ENCODE assay signal across 11 mouse cellular contexts in genomic region chr4:152340584-152341284, GRCm38 (mm10). TPM values are rescaled to one million over a fixed set of nuclear protein-coding genes. Genes with fewer than 3 reads are reported as not detected.
DNase-seq lines count a peak whose midpoint lies in the region.
"Had no signal": no experiment of that assay in that cellular context is flagged by ENCODE, and none has a peak within 500 bp of the region (broad histone marks: within the 10 kb centered on the region; RNA-seq: fewer than 3 reads in every experiment).

No protein-coding gene starts in this region.

- peak; percentile 47 for DNase-seq in adrenal gland, postnatal 10 days
- no peak for DNase-seq in adrenal gland, adult 2 months
- peak; percentile 52 for DNase-seq in embryo, embryonic 11 days
- DNase-seq in liver, result peak; percentile 65
- peak; percentile 62 for DNase-seq in retina, postnatal 1 day
- DNase-seq in cerebellum, adult 8-10 months, result no peak
- DNase-seq in frontal cortex, postnatal 36 days (ENCODE audit: low spot score in 2 of 2), result no peak
- DNase-seq in layer of hippocampus, postnatal 14 days (ENCODE audit: low spot score in 2 of 2), result no peak

RNA-seq across cellular contexts. Expression of gene Chd5, which starts 2.3 kb away (rescaled TPM):
- total RNA-seq in adrenal gland, postnatal 10 days (2021), result 1 to 10 TPM; 8.8 TPM
- 1 to 10 TPM; 5.0 to 7.9 TPM for total RNA-seq in adrenal gland, adult 2 months (2021)
- 3.0 and 3.5 TPM in 2 replicates for polyA plus RNA-seq in adrenal gland, adult 2 months (2012; rRNA removed)
- 100 to 1,000 TPM; 140 to 154 TPM for total RNA-seq in layer of hippocampus, postnatal 14 days (2021)

RNA-seq across cellular contexts. Expression of gene Rpl22, which starts 15.2 kb away (rescaled TPM):
- total RNA-seq in adrenal gland, postnatal 10 days (2021), result 100 to 1,000 TPM; 484 to 487 TPM
- 100 to 1,000 TPM; 401 to 498 TPM for total RNA-seq in adrenal gland, adult 2 months (2021)
- polyA plus RNA-seq in adrenal gland, adult 2 months (2012; rRNA removed), result 12.3 and 12.5 TPM in 2 replicates
- total RNA-seq in layer of hippocampus, postnatal 14 days (2021), result 100 to 1,000 TPM; 227 to 233 TPM

RNA-seq across cellular contexts. Expression of gene Rnf207, which starts 21.9 kb away (rescaled TPM):
- total RNA-seq in adrenal gland, postnatal 10 days (2021), result under 1 TPM in 1 of 2 experiments, not detected in 1; 0.70 TPM
- total RNA-seq in adrenal gland, adult 2 months (2021), result 1 to 10 TPM in 1 of 2 experiments, under 1 TPM in 1; 0.84 to 1.1 TPM
- polyA plus RNA-seq in adrenal gland, adult 2 months (2012; rRNA removed), result 0.26 and 0.67 TPM in 2 replicates
- 1 to 10 TPM; 2.6 to 6.0 TPM for total RNA-seq in layer of hippocampus, postnatal 14 days (2021)
- total RNA-seq: gastrocnemius, adult 8-10 months had no signal

RNA-seq across cellular contexts. Expression of gene Icmt, which starts 43.7 kb away (rescaled TPM):
- 10 to 100 TPM; 30.4 to 31.6 TPM for total RNA-seq in adrenal gland, postnatal 10 days (2021)
- 10 to 100 TPM; 34.6 to 49.1 TPM for total RNA-seq in adrenal gland, adult 2 months (2021)
- polyA plus RNA-seq in adrenal gland, adult 2 months (2012; rRNA removed), result 39.5 and 48.3 TPM in 2 replicates
- 10 to 100 TPM; 33.8 to 34.6 TPM for total RNA-seq in layer of hippocampus, postnatal 14 days (2021)

RNA-seq across cellular contexts. Expression of gene Hes3, which starts 49.3 kb away (rescaled TPM):
- total RNA-seq in adrenal gland, postnatal 10 days (2021), result not detected
- not detected for total RNA-seq in adrenal gland, adult 2 months (2021)
- 0.30 TPM in 1 of 2 replicates, not detected in the other for polyA plus RNA-seq in adrenal gland, adult 2 months (2012; rRNA removed)
- not detected for total RNA-seq in layer of hippocampus, postnatal 14 days (2021)
- total RNA-seq: gastrocnemius, adult 8-10 months had no signal
- polyA plus RNA-seq: large intestine, adult 2 months; stomach, embryonic 15.5 days had no signal

Comparison
In these comparisons a context has a peak if more than half of its experiments do, and no peak if none do; other contexts are left out.
1. DNase-seq: peak in adrenal gland, postnatal 10 days (single experiment), embryo, embryonic 11 days (single experiment), liver (single experiment) and retina, postnatal 1 day (single experiment); none in adrenal gland, adult 2 months (single experiment), cerebellum, adult 8-10 months (single experiment), frontal cortex, postnatal 36 days (0 of 2) and layer of hippocampus, postnatal 14 days (0 of 2).
2. RNA of gene Chd5, which starts 2.3 kb away (total RNA-seq): 140 to 154 TPM in layer of hippocampus, postnatal 14 days; 8.8 TPM in adrenal gland, postnatal 10 days and 5.0 to 7.9 TPM in adrenal gland, adult 2 months; every median in the first group is over 10 times any median in the second.